Comparison of ENCODE assay signal across 8 mouse cellular contexts in genomic region chr11:83302526-83303251, GRCm38 (mm10). TPM values are rescaled to one million over a fixed set of nuclear protein-coding genes. Genes with fewer than 3 reads are reported as not detected.
DNase-seq lines count a peak whose midpoint lies in the region; ATAC-seq lines count a peak whose summit lies in the region.

TSS of gene Pex12 (minus strand) at chr11:83302586.

- intact Hi-C loops in left cerebral cortex, postnatal 14 days (cut with DNase I), result no loop called here

- H3K4me1 ChIP-seq in intestine, embryonic 14.5 days (replicated peaks; ENCODE audit: control insufficient read depth, insufficient read depth, low read length), result peaks cover 25% of the 10 kb centered on the region

- H3K4me3 ChIP-seq in intestine, embryonic 14.5 days (ENCODE audit: low read depth, low read length), result peak within 1 kb of the TSS; percentile 97

- no peaks in the 10 kb centered on the region for H3K9me3 ChIP-seq in intestine, embryonic 14.5 days (ENCODE audit: control insufficient read depth, low read length)

- H3K4me2 ChIP-seq in intestine, embryonic 14.5 days (ENCODE audit: low read length), result peak within 1 kb of the TSS; percentile 81

- peak; percentile 92 to 93 for DNase-seq in adrenal gland, adult 18-20 months (ENCODE audit: low spot score in 2 of 2)
- peak; percentile 97 for DNase-seq in embryo, embryonic 11 days
- peak; percentile 91 for DNase-seq in gastrocnemius, postnatal 25 days
- DNase-seq in intestine, embryonic 14.5 days (ENCODE audit: low spot score), result peak; percentile 99
- peak; percentile 95 to 97 for DNase-seq in left cerebral cortex, postnatal 14 days (ENCODE audit: low spot score in 2 of 2)
- DNase-seq in mesoderm, embryonic 11.5 days (ENCODE audit: low read depth, low spot score), result peak; percentile 97
- DNase-seq in right cerebral cortex, postnatal 36 days (ENCODE audit: low spot score in 2 of 2), result peak; percentile 91 to 92
- DNase-seq in yolk sac, embryonic 10.5 days (ENCODE audit: low spot score), result peak; percentile 93

- H3K27me3 ChIP-seq in intestine, embryonic 14.5 days (replicated peaks; ENCODE audit: control insufficient read depth, insufficient read depth, low read length), result no peaks in the 10 kb centered on the region

- peak within 1 kb of the TSS; percentile 89 for H3K9ac ChIP-seq in intestine, embryonic 14.5 days (ENCODE audit: low read length)

- ATAC-seq in intestine, embryonic 14.5 days (replicated peaks; ENCODE audit: low FRiP score, low TSS enrichment, low read depth), result peak; percentile 71

- H3K27ac ChIP-seq in intestine, embryonic 14.5 days (ENCODE audit: low read depth), result peak within 1 kb of the TSS; percentile 96

- under 1% methylated on average over 51 of the region's 51 CpGs for WGBS in intestine, embryonic 14.5 days

- H3K36me3 ChIP-seq in intestine, embryonic 14.5 days (ENCODE audit: control insufficient read depth, insufficient read depth, low read length), result no peaks in the 10 kb centered on the region

RNA-seq across cellular contexts. Expression of gene Pex12, which starts in this region (rescaled TPM):
- total RNA-seq in adrenal gland, adult 18-20 months (2021), result 10 to 100 TPM; 14.9 to 16.9 TPM
- 10 to 100 TPM in 1 of 2 experiments, 1 to 10 TPM in 1; 9.0 to 11.9 TPM for total RNA-seq in gastrocnemius, postnatal 25 days (2021)
- 15.5 and 17.3 TPM in 2 replicates for polyA plus RNA-seq in intestine, embryonic 14.5 days (2014; fragmentation: Nextera tagmentation; extraction: Ambion mirVana)
- total RNA-seq in left cerebral cortex, postnatal 14 days (2021), result 10 to 100 TPM in 1 of 2 experiments, 1 to 10 TPM in 1; 9.7 to 11.1 TPM

Comparison
In these comparisons a context has a peak if more than half of its experiments do, and no peak if none do; other contexts are left out.
1. Peak in every context shown above with its lines: DNase-seq, ATAC-seq, H3K4me3 ChIP-seq and H3K27ac ChIP-seq.